Mouse (Mus musculus) kidney, postnatal 36 days (tissue): ENCODE measurements around the gene Hspa4l.
"Not testable (repeated sequence)": the region's sequence is repeated elsewhere in the genome, so short reads cannot be mapped to it uniquely, and the experiment has no call there.

Source experiments
- DNase-seq, 2 experiments: peaks; one replicate each; pipeline ENCODE4 v3.0.0; 2021 to 2022; ENCODE audit warnings: mixed read lengths in 2 of 2

The Hspa4l gene

DNA sequence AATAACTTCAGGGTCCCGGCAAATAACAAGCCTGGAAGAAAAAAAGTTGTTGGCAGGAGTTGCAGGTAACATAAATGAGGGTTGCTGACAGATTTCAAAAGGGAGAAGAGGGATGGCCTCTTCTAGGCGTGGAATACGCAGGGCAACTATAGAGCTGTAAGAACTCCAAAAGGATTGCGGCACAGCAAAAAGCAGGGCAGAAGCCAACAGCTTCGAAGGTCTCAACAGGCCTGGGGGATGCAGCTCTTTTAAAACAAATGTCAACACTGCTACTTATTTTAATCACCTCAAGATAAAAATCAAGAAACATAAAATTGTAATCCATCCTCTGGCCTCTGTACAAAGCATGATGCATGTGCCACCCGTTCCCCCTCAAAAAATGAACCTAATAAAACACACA lies 101.2 kb downstream of the Hspa4l start:
- not testable (repeated sequence) for DNase-seq
